Mouse (Mus musculus): ENCODE measurements around the gene Gm11172. TPM values are rescaled to one million over a fixed set of nuclear protein-coding genes. Genes with fewer than 3 reads are reported as not detected.

The Gm11172 gene
- polyA plus RNA-seq, 1 experiment, result not detected

GRCm38 (mm10) chr16:10825840-10826239 lies 13.1 kb downstream of the Gm11172 start:
- WGBS, result 84% methylated on average over 4 of the region's 4 CpGs
- Histone ChIP-seq H3K4me3 (replicated peaks; ENCODE audit: extremely low read depth, low read depth, low read length) (no peak overlapping the region), H3K4me1 (ENCODE audit: control insufficient read depth, insufficient read depth, low read length) (no peaks in the 10 kb centered on the region)
- no peak for TF ChIP-seq CTCF (IDR thresholded peaks at IDR 0.05; ENCODE audit: insufficient read depth, low read length)
- TF ChIP-seq POLR2A (IDR thresholded peaks at IDR 0.05; ENCODE audit: borderline replicate concordance, extremely low read depth, low read depth, low read length), result no peak
- no peak for DNase-seq

GRCm38 (mm10) chr16:10827269-10827668 lies 14.6 kb downstream of the Gm11172 start:
- TF ChIP-seq CTCF (IDR thresholded peaks at IDR 0.05; ENCODE audit: insufficient read depth, low read length) (no peak), POLR2A (IDR thresholded peaks at IDR 0.05; ENCODE audit: borderline replicate concordance, extremely low read depth, low read depth, low read length) (no peak)
- H3K4me3 ChIP-seq (replicated peaks; ENCODE audit: extremely low read depth, low read depth, low read length), result no peak overlapping the region
- no peaks in the 10 kb centered on the region for H3K4me1 ChIP-seq (ENCODE audit: control insufficient read depth, insufficient read depth, low read length)
- no peak for DNase-seq
- 88% methylated on average over 9 of the region's 9 CpGs for WGBS

GRCm38 (mm10) chr16:10827766-10828460 lies 15.2 kb downstream of the Gm11172 start:
- no peaks in the 10 kb centered on the region for H3K4me1 ChIP-seq (ENCODE audit: control insufficient read depth, insufficient read depth, low read length)
- no peak for DNase-seq
- TF ChIP-seq CTCF (IDR thresholded peaks at IDR 0.05; ENCODE audit: insufficient read depth, low read length) (no peak), POLR2A (IDR thresholded peaks at IDR 0.05; ENCODE audit: borderline replicate concordance, extremely low read depth, low read depth, low read length) (no peak)
- no peak overlapping the region for H3K4me3 ChIP-seq (replicated peaks; ENCODE audit: extremely low read depth, low read depth, low read length)
- 80% methylated on average over 7 of the region's 7 CpGs for WGBS

GRCm38 (mm10) chr16:10828461-10828805 lies 15.7 kb downstream of the Gm11172 start:
- Histone ChIP-seq H3K4me3 (replicated peaks; ENCODE audit: extremely low read depth, low read depth, low read length) (no peak overlapping the region), H3K4me1 (ENCODE audit: control insufficient read depth, insufficient read depth, low read length) (no peaks in the 10 kb centered on the region)
- TF ChIP-seq CTCF (IDR thresholded peaks at IDR 0.05; ENCODE audit: insufficient read depth, low read length), result no peak
- no peak for TF ChIP-seq POLR2A (IDR thresholded peaks at IDR 0.05; ENCODE audit: borderline replicate concordance, extremely low read depth, low read depth, low read length)
- no peak for DNase-seq
- 80% methylated on average over 4 of the region's 4 CpGs for whole genome bisulfite sequencing

- Histone ChIP-seq H3K4me3 (replicated peaks; ENCODE audit: extremely low read depth, low read depth, low read length) (no peak overlapping the region), H3K4me1 (ENCODE audit: control insufficient read depth, insufficient read depth, low read length) (peaks cover 10% of the 10 kb centered on the region)
- no peak for TF ChIP-seq POLR2A (IDR thresholded peaks at IDR 0.05; ENCODE audit: borderline replicate concordance, extremely low read depth, low read depth, low read length)
- no peak for TF ChIP-seq CTCF (IDR thresholded peaks at IDR 0.05; ENCODE audit: insufficient read depth, low read length)
- no peak for DNase-seq
- WGBS, result 2% methylated on average over 12 of the region's 12 CpGs
These were observed 21.8 kb downstream of the Gm11172 start for GRCm38 (mm10) chr16:10834542-10834910.

GRCm38 (mm10) chr16:10834911-10835587 lies 22.3 kb downstream of the Gm11172 start, which contains the start of gene Rmi2:
Gene Rmi2, plus strand, starts transcription at chr16:10835059.
- Histone ChIP-seq H3K4me1 (ENCODE audit: control insufficient read depth, insufficient read depth, low read length) (peaks cover 10% of the 10 kb centered on the region), H3K4me3 (replicated peaks; ENCODE audit: extremely low read depth, low read depth, low read length) (peak within 1 kb of the TSS; percentile 55)
- DNase-seq, result peak; percentile 85
- TF ChIP-seq CTCF (IDR thresholded peaks at IDR 0.05; ENCODE audit: insufficient read depth, low read length) (no peak), POLR2A (IDR thresholded peaks at IDR 0.05; ENCODE audit: borderline replicate concordance, extremely low read depth, low read depth, low read length) (no peak)
- WGBS, result 1% methylated on average over 69 of the region's 69 CpGs

GRCm38 (mm10) chr16:10836388-10836787 lies 23.7 kb downstream of the Gm11172 start:
- H3K4me3 ChIP-seq (replicated peaks; ENCODE audit: extremely low read depth, low read depth, low read length), result no peak overlapping the region
- peaks cover 10% of the 10 kb centered on the region for H3K4me1 ChIP-seq (ENCODE audit: control insufficient read depth, insufficient read depth, low read length)
- DNase-seq, result no peak
- no peak for TF ChIP-seq CTCF (IDR thresholded peaks at IDR 0.05; ENCODE audit: insufficient read depth, low read length)
- no peak for TF ChIP-seq POLR2A (IDR thresholded peaks at IDR 0.05; ENCODE audit: borderline replicate concordance, extremely low read depth, low read depth, low read length)
- 97% methylated on average over 3 of the region's 3 CpGs for WGBS

- no peak for DNase-seq
- TF ChIP-seq CTCF (IDR thresholded peaks at IDR 0.05; ENCODE audit: insufficient read depth, low read length) (no peak), POLR2A (IDR thresholded peaks at IDR 0.05; ENCODE audit: borderline replicate concordance, extremely low read depth, low read depth, low read length) (no peak)
- Histone ChIP-seq H3K4me3 (replicated peaks; ENCODE audit: extremely low read depth, low read depth, low read length) (no peak overlapping the region), H3K4me1 (ENCODE audit: control insufficient read depth, insufficient read depth, low read length) (peaks cover 10% of the 10 kb centered on the region)
- 91% methylated on average over 3 of the region's 3 CpGs for WGBS
These were observed 24.5 kb downstream of the Gm11172 start for GRCm38 (mm10) chr16:10837250-10837649.

- no peak for TF ChIP-seq CTCF (IDR thresholded peaks at IDR 0.05; ENCODE audit: insufficient read depth, low read length)
- H3K4me3 ChIP-seq (replicated peaks; ENCODE audit: extremely low read depth, low read depth, low read length), result no peak overlapping the region
- WGBS, result 73% methylated on average over 1 of the region's 1 CpGs
- peaks cover 10% of the 10 kb centered on the region for H3K4me1 ChIP-seq (ENCODE audit: control insufficient read depth, insufficient read depth, low read length)
- DNase-seq, result no peak
These were observed 25.2 kb downstream of the Gm11172 start for GRCm38 (mm10) chr16:10837903-10838302.
